Mouse (Mus musculus): ENCODE measurements around the gene Nkx2-9. TPM values are rescaled to one million over a fixed set of nuclear protein-coding genes. Genes with fewer than 3 reads are reported as not detected.
A peak's percentile ranks its signal among the peaks of the same experiment; 100 is the strongest.

Nkx2-9 gene
- polyA plus RNA-seq, 1 experiment from 2014 or later = 2.4 TPM

GRCm38 (mm10) chr12:56612349-56612735 lies 742 bp downstream of the Nkx2-9 start:
- Histone ChIP-seq H3K4me3 (ENCODE audit: low read depth, low read length) (peak overlapping the region; percentile 26; the same call in 1 of the 2 replicates), H3K9ac (ENCODE audit: low read length) (no peak overlapping the region), H3K36me3 (ENCODE audit: control insufficient read depth, insufficient read depth, low read length) (no peaks in the 10 kb centered on the region), H3K27me3 (ENCODE audit: control insufficient read depth, insufficient read depth, low read length) (peaks cover 89% of the 10 kb centered on the region), H3K4me2 (ENCODE audit: low read depth, low read length, severe bottlenecking) (peak overlapping the region; percentile 45; the same call in 1 of the 2 replicates), H3K27ac (ENCODE audit: low read depth, low read length) (no peak overlapping the region), H3K4me1 (replicated peaks; ENCODE audit: control insufficient read depth, insufficient read depth, low read length) (peaks cover 4% of the 10 kb centered on the region; the same call in 1 of the 2 replicates), H3K9me3 (ENCODE audit: control insufficient read depth, low read length) (no peaks in the 10 kb centered on the region)
- DNase-seq (ENCODE audit: low spot score) (no peak), ATAC-seq (replicated peaks; ENCODE audit: low FRiP score) (no peak)
- WGBS = under 1% methylated on average over 10 of the region's 10 CpGs

- peak overlapping the region; percentile 26 for H3K4me3 ChIP-seq (ENCODE audit: low read depth, low read length)
- 0 out of 2 replicates have a peak, but pooled peaks have one; percentile 43 for ATAC-seq (replicated peaks; ENCODE audit: low FRiP score)
- peak; percentile 76 for DNase-seq (ENCODE audit: low spot score)
- no peaks in the 10 kb centered on the region for H3K9me3 ChIP-seq (ENCODE audit: control insufficient read depth, low read length)
- under 1% methylated on average over 55 of the region's 57 CpGs for WGBS
- H3K4me2 ChIP-seq (ENCODE audit: low read depth, low read length, severe bottlenecking) = peak overlapping the region; percentile 45
- H3K27me3 ChIP-seq (ENCODE audit: control insufficient read depth, insufficient read depth, low read length) = peaks cover 94% of the 10 kb centered on the region
- peaks cover 4% of the 10 kb centered on the region; the same call in 1 of the 2 replicates for H3K4me1 ChIP-seq (replicated peaks; ENCODE audit: control insufficient read depth, insufficient read depth, low read length)
- no peak overlapping the region for H3K27ac ChIP-seq (ENCODE audit: low read depth, low read length)
- no peaks in the 10 kb centered on the region for H3K36me3 ChIP-seq (ENCODE audit: control insufficient read depth, insufficient read depth, low read length)
- no peak overlapping the region for H3K9ac ChIP-seq (ENCODE audit: low read length)
Measured at GRCm38 (mm10) chr12:56611504-56612348, 1.4 kb downstream of the Nkx2-9 start.

GRCm38 (mm10) chr12:56610851-56611250 lies 2.2 kb downstream of the Nkx2-9 start:
- peaks cover 94% of the 10 kb centered on the region for H3K27me3 ChIP-seq (ENCODE audit: control insufficient read depth, insufficient read depth, low read length)
- H3K4me3 ChIP-seq (ENCODE audit: low read depth, low read length) = no peak overlapping the region
- no peaks in the 10 kb centered on the region for H3K36me3 ChIP-seq (ENCODE audit: control insufficient read depth, insufficient read depth, low read length)
- no peak overlapping the region for H3K9ac ChIP-seq (ENCODE audit: low read length)
- WGBS = 2% methylated on average over 6 of the region's 6 CpGs
- no peak overlapping the region for H3K27ac ChIP-seq (ENCODE audit: low read depth, low read length)
- H3K9me3 ChIP-seq (ENCODE audit: control insufficient read depth, low read length) = no peaks in the 10 kb centered on the region
- H3K4me2 ChIP-seq (ENCODE audit: low read depth, low read length, severe bottlenecking) = no peak overlapping the region
- ATAC-seq (replicated peaks; ENCODE audit: low FRiP score) = no peak
- no peak for DNase-seq (ENCODE audit: low spot score)
- peaks cover 4% of the 10 kb centered on the region; the same call in 1 of the 2 replicates for H3K4me1 ChIP-seq (replicated peaks; ENCODE audit: control insufficient read depth, insufficient read depth, low read length)

- no peaks in the 10 kb centered on the region for H3K9me3 ChIP-seq (ENCODE audit: control insufficient read depth, low read length)
- ATAC-seq (replicated peaks; ENCODE audit: low FRiP score) = no peak
- H3K4me2 ChIP-seq (ENCODE audit: low read depth, low read length, severe bottlenecking) = no peak overlapping the region
- WGBS = 13% methylated on average over 4 of the region's 4 CpGs
- H3K36me3 ChIP-seq (ENCODE audit: control insufficient read depth, insufficient read depth, low read length) = no peaks in the 10 kb centered on the region
- H3K27me3 ChIP-seq (ENCODE audit: control insufficient read depth, insufficient read depth, low read length) = no peaks in the 10 kb centered on the region
- no peaks in the 10 kb centered on the region for H3K4me1 ChIP-seq (replicated peaks; ENCODE audit: control insufficient read depth, insufficient read depth, low read length)
- no peak overlapping the region for H3K4me3 ChIP-seq (ENCODE audit: low read depth, low read length)
- no peak overlapping the region for H3K27ac ChIP-seq (ENCODE audit: low read depth, low read length)
- DNase-seq (ENCODE audit: low spot score) = no peak
- no peak overlapping the region for H3K9ac ChIP-seq (ENCODE audit: low read length)
Measured at GRCm38 (mm10) chr12:56591722-56592121, 21.4 kb downstream of the Nkx2-9 start.

- Histone ChIP-seq H3K27me3 (ENCODE audit: control insufficient read depth, insufficient read depth, low read length) (no peaks in the 10 kb centered on the region), H3K4me1 (replicated peaks; ENCODE audit: control insufficient read depth, insufficient read depth, low read length) (no peaks in the 10 kb centered on the region), H3K27ac (ENCODE audit: low read depth, low read length) (no peak overlapping the region), H3K36me3 (ENCODE audit: control insufficient read depth, insufficient read depth, low read length) (no peaks in the 10 kb centered on the region), H3K9ac (ENCODE audit: low read length) (no peak overlapping the region), H3K9me3 (ENCODE audit: control insufficient read depth, low read length) (no peaks in the 10 kb centered on the region), H3K4me2 (ENCODE audit: low read depth, low read length, severe bottlenecking) (no peak overlapping the region), H3K4me3 (ENCODE audit: low read depth, low read length) (no peak overlapping the region)
- DNase-seq (ENCODE audit: low spot score) (no peak), ATAC-seq (replicated peaks; ENCODE audit: low FRiP score) (no peak)
- WGBS = 33% methylated on average over 6 of the region's 6 CpGs
Measured at GRCm38 (mm10) chr12:56587830-56588229, 25.3 kb downstream of the Nkx2-9 start.

Other genes starting within 250 kb of the Nkx2-9 start
- 36.6 and 45.7 TPM in 2 replicates for gene Nkx2-1, start 76.4 kb downstream of the Nkx2-9 start, polyA plus RNA-seq (2014; fragmentation: Nextera tagmentation; extraction: Ambion mirVana)
- gene Pax9, start 78.5 kb upstream of the Nkx2-9 start, polyA plus RNA-seq (2014; fragmentation: Nextera tagmentation; extraction: Ambion mirVana) = 0.07 and 0.39 TPM in 2 replicates